Mouse (Mus musculus): ENCODE results near the gene Gpr87.

DNA sequence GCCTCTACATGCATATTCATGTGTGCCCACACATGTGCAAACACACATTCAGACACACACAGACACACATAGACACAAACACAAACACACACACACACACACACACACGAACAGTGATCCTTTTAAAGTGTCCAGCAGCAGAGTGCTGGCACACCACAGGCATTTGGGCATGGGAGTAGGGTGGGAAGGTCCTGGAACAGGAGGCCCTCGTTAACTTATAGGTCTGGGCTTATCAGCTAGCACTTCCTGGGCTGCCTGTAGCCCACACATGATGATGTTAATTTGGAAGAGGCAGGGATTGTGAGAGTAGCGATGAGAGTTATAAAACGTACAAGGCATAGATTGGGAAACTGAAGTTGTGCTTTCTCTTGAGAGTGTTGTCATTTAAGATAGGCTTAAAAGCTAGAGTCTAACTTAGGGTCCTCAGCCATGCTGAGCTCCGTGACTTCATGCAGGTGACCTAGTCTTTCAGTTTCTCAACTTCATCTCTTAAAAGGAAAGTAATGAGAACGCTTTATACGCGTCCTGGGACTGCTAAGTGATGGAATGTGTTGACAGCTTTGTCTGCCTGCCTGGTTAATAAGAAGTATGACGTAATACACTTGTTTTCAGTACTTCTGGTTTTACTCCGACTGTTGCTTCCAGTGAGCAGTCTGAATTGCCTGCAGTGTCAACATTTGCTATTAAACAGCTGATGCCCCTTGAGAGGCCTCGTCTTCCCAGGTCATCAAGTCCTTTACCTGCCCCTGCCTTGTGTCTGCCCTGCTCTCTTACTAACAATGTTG, 10.0 kb upstream of the Gpr87 start:
- TF ChIP-seq POLR2A (IDR thresholded peaks at IDR 0.05; ENCODE audit: low read depth, low read length) (no peak), CTCF (IDR thresholded peaks at IDR 0.05; ENCODE audit: extremely low read depth, insufficient read depth, insufficient read length, insufficient replicate concordance) (no peak)
